Mouse (Mus musculus): ENCODE measurements at regions not wholly inside any gene's neighbourhood (a gene's known extent, or its start where the extent isn't known, plus 50 kb on each side); places are given as distances from the start of the nearest gene placed in this dataset.
A peak's percentile ranks its signal among the peaks of the same experiment; 100 is the strongest.

GRCm38 (mm10) chr8:11909146-11909545, 68.9 kb downstream of the Tex29 start:
- DNase-seq (ENCODE audit: low spot score), result no peak

GRCm38 (mm10) chr8:11911639-11912450, 71.6 kb downstream of the Tex29 start:
- no peak for DNase-seq (ENCODE audit: low spot score)

- no peak for DNase-seq (ENCODE audit: low spot score)
These were observed 72.3 kb downstream of the Tex29 start for GRCm38 (mm10) chr8:11912451-11913128.

GRCm38 (mm10) chr8:11913129-11913900, 73.0 kb downstream of the Tex29 start:
- no peak for DNase-seq (ENCODE audit: low spot score)

GRCm38 (mm10) chr8:11914131-11914530, 73.9 kb downstream of the Tex29 start:
- DNase-seq (ENCODE audit: low spot score), result no peak

- DNase-seq (ENCODE audit: low spot score), result peak; percentile 35
These were observed 74.6 kb downstream of the Tex29 start for GRCm38 (mm10) chr8:11914681-11915474.

- no peak for DNase-seq (ENCODE audit: low spot score)
These were observed 75.4 kb downstream of the Tex29 start for GRCm38 (mm10) chr8:11915721-11916120.

- DNase-seq (ENCODE audit: low spot score), result no peak
These were observed 79.6 kb downstream of the Tex29 start for GRCm38 (mm10) chr8:11919876-11920275.

GRCm38 (mm10) chr8:11923115-11923514, 82.8 kb downstream of the Tex29 start:
- DNase-seq (ENCODE audit: low spot score), result no peak

GRCm38 (mm10) chr8:11924165-11924564, 83.9 kb downstream of the Tex29 start:
- DNase-seq (ENCODE audit: low spot score), result peak; percentile 78

- peak; percentile 87 for DNase-seq (ENCODE audit: low spot score)
These were observed 102.6 kb downstream of the Tex29 start for GRCm38 (mm10) chr8:11942892-11943332.

- no peak for DNase-seq (ENCODE audit: low spot score)
These were observed 107.5 kb downstream of the Tex29 start for GRCm38 (mm10) chr8:11947766-11948165.

GRCm38 (mm10) chr8:11956268-11956667, 116.0 kb downstream of the Tex29 start:
- no peak for DNase-seq (ENCODE audit: low spot score)

GRCm38 (mm10) chr8:11957046-11957783, 116.9 kb downstream of the Tex29 start:
- DNase-seq (ENCODE audit: low spot score), result peak; percentile 80

GRCm38 (mm10) chr8:11958176-11958575, 117.9 kb downstream of the Tex29 start:
- no peak for DNase-seq (ENCODE audit: low spot score)

- DNase-seq (ENCODE audit: low spot score), result peak; percentile 5
These were observed 119.2 kb downstream of the Tex29 start for GRCm38 (mm10) chr8:11959466-11959865.

GRCm38 (mm10) chr8:11963575-11963974, 123.3 kb downstream of the Tex29 start:
- DNase-seq (ENCODE audit: low spot score), result no peak

- DNase-seq (ENCODE audit: low spot score), result no peak
These were observed 127.4 kb downstream of the Tex29 start for GRCm38 (mm10) chr8:11967670-11968069.

GRCm38 (mm10) chr8:11970515-11970914, 130.2 kb downstream of the Tex29 start:
- no peak for DNase-seq (ENCODE audit: low spot score)

- no peak for DNase-seq (ENCODE audit: low spot score)
These were observed 133.2 kb downstream of the Tex29 start for GRCm38 (mm10) chr8:11973436-11973835.

- peak; percentile 40 for DNase-seq (ENCODE audit: low spot score)
These were observed 136.8 kb downstream of the Tex29 start for GRCm38 (mm10) chr8:11977121-11977520.
